In genomic region chr3:96219191-96219641, GRCm38 (mm10) we compare ENCODE assay signal across 8 mouse cellular contexts. TPM values are rescaled to one million over a fixed set of nuclear protein-coding genes. Genes with fewer than 3 reads are reported as not detected.
DNase-seq lines count a peak whose midpoint lies in the region; ATAC-seq and TF ChIP-seq lines count a peak whose summit lies in the region.

No protein-coding gene starts in this region.

- peak overlapping the region; percentile 97 for H3K27ac ChIP-seq in embryonic fibroblast, embryonic 13.5 days (ENCODE audit: insufficient read depth, low read length)
- peak overlapping the region; percentile 96 for H3K27ac ChIP-seq in hindbrain, embryonic 14.5 days
- peak overlapping the region; percentile 100 for H3K27ac ChIP-seq in liver, embryonic 15.5 days (replicated peaks)
- H3K27ac ChIP-seq in neural tube, embryonic 11.5 days (ENCODE audit: low read depth, low read length): peak overlapping the region; percentile 97

- H3K36me3 ChIP-seq in hindbrain, embryonic 14.5 days (replicated peaks; ENCODE audit: control insufficient read depth, insufficient read depth): no peaks in the 10 kb centered on the region
- no peaks in the 10 kb centered on the region for H3K36me3 ChIP-seq in liver, embryonic 15.5 days (replicated peaks)
- H3K36me3 ChIP-seq in neural tube, embryonic 11.5 days (ENCODE audit: control insufficient read depth, insufficient read depth, low read length): no peaks in the 10 kb centered on the region

- H3K4me3 ChIP-seq in embryonic fibroblast, embryonic 13.5 days (ENCODE audit: insufficient read depth, low read length): peak overlapping the region; percentile 74
- H3K4me3 ChIP-seq in hindbrain, embryonic 14.5 days (replicated peaks; ENCODE audit: low read length): peak overlapping the region; percentile 54
- peak overlapping the region; percentile 64 for H3K4me3 ChIP-seq in liver, embryonic 15.5 days (replicated peaks)
- H3K4me3 ChIP-seq in neural tube, embryonic 11.5 days (ENCODE audit: low read depth, low read length): peak overlapping the region; percentile 47

- H3K27me3 ChIP-seq in hindbrain, embryonic 14.5 days (ENCODE audit: control insufficient read depth, insufficient read depth, low read length): no peaks in the 10 kb centered on the region
- H3K27me3 ChIP-seq in liver, embryonic 15.5 days: no peaks in the 10 kb centered on the region; the same call in 1 of the 2 replicates
- H3K27me3 ChIP-seq in neural tube, embryonic 11.5 days (ENCODE audit: control insufficient read depth, insufficient read depth, low read length): no peaks in the 10 kb centered on the region

- no peaks in the 10 kb centered on the region for H3K9me3 ChIP-seq in hindbrain, embryonic 14.5 days (ENCODE audit: control insufficient read depth, low read length)
- H3K9me3 ChIP-seq in liver, embryonic 15.5 days (replicated peaks): no peaks in the 10 kb centered on the region
- H3K9me3 ChIP-seq in neural tube, embryonic 11.5 days (ENCODE audit: control insufficient read depth, low read length): no peaks in the 10 kb centered on the region

- H3K9ac ChIP-seq in hindbrain, embryonic 14.5 days: peak overlapping the region; percentile 78
- peak overlapping the region; percentile 84 for H3K9ac ChIP-seq in liver, embryonic 15.5 days
- H3K9ac ChIP-seq in neural tube, embryonic 11.5 days (ENCODE audit: low read length): peak overlapping the region; percentile 71

- under 1% methylated on average over 12 of the region's 12 CpGs for WGBS in hindbrain, embryonic 14.5 days
- WGBS in liver, embryonic 15.5 days (ENCODE audit: insufficient replicate concordance): under 1% methylated on average over 12 of the region's 12 CpGs
- under 1% methylated on average over 12 of the region's 12 CpGs for WGBS in neural tube, embryonic 11.5 days

- DNase-seq in CD4-positive, CD25-positive, alpha-beta regulatory T cell, adult 2 months (ENCODE audit: low read depth, low spot score): peak; percentile 69
- DNase-seq in MEL-GATA-1-ER (ENCODE audit: extremely low read depth, low read depth): peak; percentile 67
- no peak for DNase-seq in hindbrain, embryonic 14.5 days (ENCODE audit: low spot score)
- DNase-seq in neural tube, embryonic 11.5 days (ENCODE audit: low spot score): peak; percentile 55
- DNase-seq in frontal cortex, postnatal 10 days (ENCODE audit: low spot score in 2 of 2): no peak
- no peak for DNase-seq in right cerebral cortex, postnatal 36 days (ENCODE audit: low spot score in 2 of 2)

- H3K4me2 ChIP-seq in hindbrain, embryonic 14.5 days (replicated peaks): peak overlapping the region; percentile 89
- peak overlapping the region; percentile 88 for H3K4me2 ChIP-seq in liver, embryonic 15.5 days
- peak overlapping the region; percentile 61 for H3K4me2 ChIP-seq in neural tube, embryonic 11.5 days (ENCODE audit: low read depth)

- peak; percentile 15; the same call in 1 of the 2 replicates for ATAC-seq in hindbrain, embryonic 14.5 days (ENCODE audit: low FRiP score)
- no peak for ATAC-seq in liver, embryonic 15.5 days (ENCODE audit: insufficient read depth)
- ATAC-seq in neural tube, embryonic 11.5 days (ENCODE audit: insufficient read depth, low FRiP score, low TSS enrichment): peak; percentile 13

- no peak for TF ChIP-seq CTCF in embryonic fibroblast, embryonic 13.5 days (IDR thresholded peaks at IDR 0.05; ENCODE audit: borderline replicate concordance, insufficient read depth, low read length)

- TF ChIP-seq POLR2A in embryonic fibroblast, embryonic 13.5 days (IDR thresholded peaks at IDR 0.05; ENCODE audit: low read depth, low read length): peak; percentile 49; the same call in 1 of the 2 replicates

- peaks cover 5% of the 10 kb centered on the region for H3K4me1 ChIP-seq in embryonic fibroblast, embryonic 13.5 days (ENCODE audit: control insufficient read depth, insufficient read depth, low read length)
- H3K4me1 ChIP-seq in hindbrain, embryonic 14.5 days (replicated peaks; ENCODE audit: control insufficient read depth, insufficient read depth, low read length): peaks cover 29% of the 10 kb centered on the region
- peaks cover 43% of the 10 kb centered on the region for H3K4me1 ChIP-seq in liver, embryonic 15.5 days (replicated peaks)
- peaks cover 20% of the 10 kb centered on the region for H3K4me1 ChIP-seq in neural tube, embryonic 11.5 days (ENCODE audit: control insufficient read depth, insufficient read depth, low read length)

RNA-seq across cellular contexts. Expression of gene Bola1, which starts 0.3 kb away (rescaled TPM):
- polyA plus RNA-seq in embryonic fibroblast, embryonic 13.5 days (2011; ENCODE audit: insufficient read length, low read depth, missing spikeins): 9.6 and 10.4 TPM in 2 replicates
- 57.0 and 72.4 TPM in 2 replicates for polyA plus RNA-seq in hindbrain, embryonic 14.5 days (2014; fragmentation: Nextera tagmentation; extraction: Ambion mirVana)
- polyA plus RNA-seq in liver, embryonic 15.5 days (2015; fragmentation: Nextera tagmentation; extraction: Ambion mirVana): 32.1 and 34.6 TPM in 2 replicates
- polyA plus RNA-seq in neural tube, embryonic 11.5 days (2014; fragmentation: Nextera tagmentation; extraction: Ambion mirVana): 63.3 and 70.4 TPM in 2 replicates

RNA-seq across cellular contexts. Expression of gene Hist2h2ab, which starts 0.4 kb away (rescaled TPM):
- not detected in 2 replicates for polyA plus RNA-seq in embryonic fibroblast, embryonic 13.5 days (2011; ENCODE audit: insufficient read length, low read depth, missing spikeins)
- 0.55 TPM in 1 of 2 replicates, not detected in the other for polyA plus RNA-seq in hindbrain, embryonic 14.5 days (2014; fragmentation: Nextera tagmentation; extraction: Ambion mirVana)
- polyA plus RNA-seq in liver, embryonic 15.5 days (2015; fragmentation: Nextera tagmentation; extraction: Ambion mirVana): 0.40 and 0.58 TPM in 2 replicates
- polyA plus RNA-seq in neural tube, embryonic 11.5 days (2014; fragmentation: Nextera tagmentation; extraction: Ambion mirVana): 2.4 TPM in 1 of 2 replicates, not detected in the other

RNA-seq across cellular contexts. Expression of gene Hist2h2ac, which starts 1.5 kb away (rescaled TPM):
- polyA plus RNA-seq in embryonic fibroblast, embryonic 13.5 days (2011; ENCODE audit: insufficient read length, low read depth, missing spikeins): 4.4 and 5.3 TPM in 2 replicates
- 1.9 and 2.3 TPM in 2 replicates for polyA plus RNA-seq in hindbrain, embryonic 14.5 days (2014; fragmentation: Nextera tagmentation; extraction: Ambion mirVana)
- polyA plus RNA-seq in liver, embryonic 15.5 days (2015; fragmentation: Nextera tagmentation; extraction: Ambion mirVana): 16.1 and 18.0 TPM in 2 replicates
- 7.8 and 12.7 TPM in 2 replicates for polyA plus RNA-seq in neural tube, embryonic 11.5 days (2014; fragmentation: Nextera tagmentation; extraction: Ambion mirVana)

RNA-seq across cellular contexts. Expression of gene Hist2h2be, which starts 1.7 kb away (rescaled TPM):
- 1.1 and 1.2 TPM in 2 replicates for polyA plus RNA-seq in embryonic fibroblast, embryonic 13.5 days (2011; ENCODE audit: insufficient read length, low read depth, missing spikeins)
- polyA plus RNA-seq in hindbrain, embryonic 14.5 days (2014; fragmentation: Nextera tagmentation; extraction: Ambion mirVana): 4.7 and 5.0 TPM in 2 replicates
- polyA plus RNA-seq in liver, embryonic 15.5 days (2015; fragmentation: Nextera tagmentation; extraction: Ambion mirVana): 6.5 and 7.7 TPM in 2 replicates
- 6.8 and 8.6 TPM in 2 replicates for polyA plus RNA-seq in neural tube, embryonic 11.5 days (2014; fragmentation: Nextera tagmentation; extraction: Ambion mirVana)

RNA-seq across cellular contexts. Expression of gene Hist2h3c2, which starts 19.7 kb away (rescaled TPM):
- polyA plus RNA-seq in embryonic fibroblast, embryonic 13.5 days (2011; ENCODE audit: insufficient read length, low read depth, missing spikeins): 10.0 and 16.5 TPM in 2 replicates
- polyA plus RNA-seq in hindbrain, embryonic 14.5 days (2014; fragmentation: Nextera tagmentation; extraction: Ambion mirVana): 1.2 and 1.7 TPM in 2 replicates
- polyA plus RNA-seq in liver, embryonic 15.5 days (2015; fragmentation: Nextera tagmentation; extraction: Ambion mirVana): 10.8 and 13.6 TPM in 2 replicates
- 5.8 and 6.7 TPM in 2 replicates for polyA plus RNA-seq in neural tube, embryonic 11.5 days (2014; fragmentation: Nextera tagmentation; extraction: Ambion mirVana)

Comparison
In these comparisons a context has a peak if more than half of its experiments do, and no peak if none do; other contexts are left out.
1. DNase-seq: peak in CD4-positive, CD25-positive, alpha-beta regulatory T cell, adult 2 months (single experiment), MEL-GATA-1-ER (single experiment) and neural tube, embryonic 11.5 days (single experiment); none in hindbrain, embryonic 14.5 days (single experiment), frontal cortex, postnatal 10 days (0 of 2) and right cerebral cortex, postnatal 36 days (0 of 2).
2. Peak in every context shown above with its lines, with median percentiles within 50 percentile points of each other: H3K27ac ChIP-seq, H3K4me3 ChIP-seq, H3K4me2 ChIP-seq and H3K9ac ChIP-seq.